Mouse (Mus musculus) kidney, postnatal 36 days (tissue): ENCODE measurements at regions not wholly inside any gene's neighbourhood (a gene's known extent, or its start where the extent isn't known, plus 50 kb on each side); places are given as distances from the start of the nearest gene placed in this dataset.

ENCODE experiments used
- DNase-seq, 2 experiments: peaks; one replicate each; pipeline ENCODE4 v3.0.0; 2021 to 2022; ENCODE audit warnings: mixed read lengths in 2 of 2

DNA sequence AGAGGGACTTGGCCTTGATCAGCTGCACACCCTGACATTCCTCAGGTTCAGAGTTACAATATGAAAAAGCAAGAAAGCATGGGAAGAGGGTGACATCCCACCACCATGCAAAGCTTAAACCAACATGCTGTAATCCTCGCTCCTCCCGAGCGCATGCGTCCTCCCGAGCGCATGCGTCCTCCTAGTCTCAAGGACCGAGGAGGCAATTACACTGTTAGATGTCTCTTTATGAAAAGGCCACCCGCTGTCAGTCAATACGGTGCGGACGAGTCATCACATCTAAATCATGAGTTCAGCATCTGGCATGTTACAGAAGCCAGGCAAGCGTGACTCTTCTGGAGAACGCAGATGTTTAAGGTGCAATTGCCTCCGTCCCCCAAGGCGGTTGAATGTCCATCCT is 117.1 kb upstream of the Pkdcc start:
- DNase-seq = no peak

GRCm38 (mm10) chr17:83098679-83099413 is 116.2 kb upstream of the Pkdcc start:
- DNase-seq = no peak

DNA sequence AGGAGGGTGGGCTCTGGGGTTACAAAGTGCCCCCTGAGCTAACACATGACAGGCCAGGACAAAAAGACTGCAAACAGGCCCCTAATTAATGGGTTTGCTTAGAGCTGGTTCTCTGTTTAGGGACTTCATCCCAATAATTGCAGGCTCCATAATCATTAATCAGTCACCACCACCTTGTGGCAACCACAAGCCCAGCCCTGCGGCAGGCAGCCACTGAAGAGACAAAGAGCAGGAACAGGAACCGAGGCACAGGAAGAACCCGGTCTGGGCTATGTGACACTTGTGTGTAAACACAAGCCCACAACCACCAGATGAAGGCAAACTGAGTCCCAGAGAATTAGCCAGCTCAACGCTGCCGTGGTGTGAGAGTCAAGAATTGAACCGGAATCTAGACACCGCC is 114.1 kb upstream of the Pkdcc start:
- DNase-seq = no peak

DNA sequence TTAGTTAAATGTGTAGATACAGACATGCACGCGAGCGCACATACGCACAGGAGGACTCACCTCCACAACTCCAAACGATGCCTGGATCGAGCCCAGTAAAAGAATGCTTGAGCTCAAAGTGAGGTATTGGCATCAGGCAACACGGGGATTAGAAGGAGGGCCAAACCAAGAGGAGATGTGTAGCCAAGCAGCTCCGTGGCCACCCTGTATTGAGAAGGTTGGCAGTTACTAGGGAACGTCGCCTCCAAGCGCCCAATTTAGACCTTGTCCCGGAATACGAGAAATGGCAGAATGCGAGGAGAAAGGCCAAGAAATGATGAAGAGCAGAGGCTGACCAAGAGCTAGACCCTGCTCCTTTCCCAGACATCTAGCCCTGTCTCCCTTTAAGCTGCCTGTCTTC is 113.3 kb upstream of the Pkdcc start:
- no peak for DNase-seq

GRCm38 (mm10) chr17:83102675-83103412 is 112.2 kb upstream of the Pkdcc start:
- DNase-seq = peak in 1 of 2 experiments; percentile 46

- DNase-seq = no peak
Measured at GRCm38 (mm10) chr17:83108151-83108550, 106.9 kb upstream of the Pkdcc start.

DNA sequence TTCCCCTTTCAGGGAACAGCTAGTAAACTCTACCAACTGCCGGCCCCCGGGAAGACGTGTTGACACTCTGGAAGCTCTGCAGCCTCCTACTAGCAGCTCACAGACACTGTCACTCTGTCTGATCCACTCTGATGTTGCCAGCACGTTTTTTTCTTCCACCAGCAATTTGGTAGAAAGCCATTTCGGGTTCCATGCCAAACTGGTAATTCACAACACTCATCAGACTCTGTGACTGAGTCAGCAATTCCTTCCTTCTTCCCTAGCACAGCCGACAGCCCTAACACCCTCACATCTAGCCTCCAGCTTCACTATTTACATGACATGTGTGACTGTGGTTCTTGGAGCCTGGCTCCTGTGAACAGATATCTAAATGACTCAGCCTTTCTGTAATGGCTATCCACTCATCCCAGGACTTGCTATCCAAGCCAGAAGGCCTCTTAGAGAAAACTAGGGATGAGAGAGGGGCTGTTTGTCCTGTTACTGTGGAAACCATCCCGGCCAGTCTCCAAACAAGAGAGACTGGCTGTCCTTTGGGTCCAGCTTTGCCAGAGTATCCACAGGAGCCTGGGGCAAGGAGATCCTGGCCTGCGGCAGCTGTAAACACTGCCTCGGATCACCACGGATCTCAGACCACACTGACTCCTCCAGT is 105.2 kb upstream of the Pkdcc start:
- DNase-seq = no peak

GRCm38 (mm10) chr17:83110556-83110955 is 104.5 kb upstream of the Pkdcc start:
- no peak for DNase-seq

DNA sequence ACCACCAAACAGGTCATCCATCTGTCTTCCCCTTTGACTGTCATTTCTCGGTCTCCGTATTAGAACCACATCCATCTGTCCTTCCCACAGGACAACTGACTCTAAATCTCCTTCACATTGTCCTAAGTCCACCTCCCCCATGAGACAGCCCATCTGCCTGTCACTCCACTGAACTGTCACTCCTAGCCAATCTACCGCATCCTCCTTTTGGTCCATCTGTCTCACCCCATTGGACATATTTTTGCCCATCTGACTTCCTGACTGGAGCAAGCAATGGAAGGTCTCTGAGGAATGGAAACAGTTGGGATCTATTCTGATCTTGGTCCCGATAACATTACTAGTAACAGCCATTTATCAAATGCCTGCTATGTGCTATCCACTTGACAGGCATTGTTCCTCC is 99.9 kb upstream of the Pkdcc start:
- DNase-seq = no peak

GRCm38 (mm10) chr17:83115832-83116480 is 99.1 kb upstream of the Pkdcc start:
- no peak for DNase-seq

- no peak for DNase-seq
Measured at GRCm38 (mm10) chr17:83120665-83121232, 94.3 kb upstream of the Pkdcc start.

DNA sequence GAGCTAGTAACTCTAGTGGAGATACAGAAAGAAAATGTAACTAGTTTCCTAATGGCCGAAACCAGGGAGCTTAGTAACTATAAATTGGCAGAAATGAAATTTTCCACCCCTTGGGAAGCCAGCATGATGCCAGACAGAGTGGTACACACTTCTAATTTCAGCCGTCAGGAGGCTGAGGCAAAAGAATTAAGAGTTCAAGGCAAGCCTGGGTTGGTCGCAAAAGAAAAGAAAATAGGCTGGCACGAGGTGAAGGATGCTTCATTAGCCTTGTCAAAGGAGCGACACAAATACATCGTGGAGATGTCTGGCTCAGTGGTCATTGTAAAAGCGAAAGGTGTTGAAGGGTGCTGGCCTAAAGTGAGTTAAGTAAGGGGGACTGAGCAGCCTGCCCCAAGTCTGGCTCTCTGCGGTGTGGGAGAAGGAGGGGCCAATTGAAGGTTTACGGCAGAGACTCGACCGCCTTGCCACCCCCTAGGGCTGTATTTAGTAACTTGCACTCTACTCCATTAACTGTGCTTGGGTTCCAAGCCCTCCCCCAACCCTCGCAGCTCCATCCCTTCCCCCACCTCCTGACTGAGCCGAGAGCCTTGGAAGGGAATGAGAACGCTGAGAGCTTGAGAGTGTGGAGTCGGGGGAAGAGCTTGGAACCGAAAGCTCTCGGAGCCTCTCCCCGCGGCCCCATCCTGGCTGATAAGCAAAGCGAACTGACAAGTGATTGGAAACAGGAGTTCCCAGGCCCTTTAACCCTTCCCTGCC is 92.4 kb upstream of the Pkdcc start:
- peak; percentile 44 to 47 for DNase-seq

GRCm38 (mm10) chr17:83125057-83125456 is 90.0 kb upstream of the Pkdcc start:
- DNase-seq = no peak

DNA sequence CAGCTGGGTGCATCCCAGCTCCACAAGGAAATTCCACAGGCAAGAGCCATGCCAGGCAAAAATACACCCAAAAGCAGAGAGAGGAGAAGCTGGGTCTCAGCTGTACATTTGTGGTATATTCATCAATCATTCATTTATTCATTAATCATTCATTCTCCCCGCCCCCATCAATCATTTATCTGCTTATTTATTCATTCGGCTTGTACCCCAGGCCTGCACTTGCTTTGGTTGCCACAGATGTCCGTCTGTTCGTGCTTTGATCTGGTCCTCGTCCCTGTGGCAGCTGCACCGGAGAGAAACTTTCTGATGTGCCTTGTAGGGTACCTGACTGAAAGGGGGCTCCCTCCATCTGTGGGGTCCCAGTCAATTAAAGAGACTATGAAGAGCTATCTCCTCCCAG is 87.2 kb upstream of the Pkdcc start:
- no peak for DNase-seq

- DNase-seq = peak; percentile 11 to 31
Measured at GRCm38 (mm10) chr17:83128843-83129544, 86.1 kb upstream of the Pkdcc start.

GRCm38 (mm10) chr17:83129658-83130057 is 85.4 kb upstream of the Pkdcc start:
- no peak for DNase-seq

- no peak for DNase-seq
Measured at GRCm38 (mm10) chr17:83133201-83133600, 81.9 kb upstream of the Pkdcc start.

GRCm38 (mm10) chr17:83135441-83136120 is 79.5 kb upstream of the Pkdcc start:
- no peak for DNase-seq

DNA sequence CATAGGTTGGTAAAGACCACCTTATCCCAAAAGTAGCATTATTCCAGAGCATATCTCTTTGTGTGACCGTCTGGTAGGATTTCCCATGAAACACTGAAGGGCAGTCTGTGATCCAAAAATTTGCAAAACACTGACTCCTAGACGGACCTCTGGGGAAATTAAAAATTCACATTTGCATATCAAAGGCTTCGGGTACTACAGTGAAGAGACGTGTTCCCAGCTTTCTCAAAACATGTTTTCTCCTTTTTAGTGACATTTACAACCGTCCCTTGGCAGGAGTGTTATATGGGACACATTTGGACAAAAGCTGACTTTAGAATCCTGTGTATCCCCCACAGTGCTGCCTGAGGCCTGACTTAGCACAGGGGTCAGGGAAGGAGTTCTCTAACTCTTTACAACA is 78.8 kb upstream of the Pkdcc start:
- no peak for DNase-seq

GRCm38 (mm10) chr17:83137720-83138119 is 77.4 kb upstream of the Pkdcc start:
- no peak for DNase-seq
